Mouse (Mus musculus) ES-E14 (cell line): Measurements from ENCODE around the gene Dip2b.

ENCODE experiments used
- CHD2 ChIP-seq: IDR thresholded peaks from 2 replicates; pipeline ENCODE4 v1.6.1; 2014; ENCODE audit warnings: mild to moderate bottlenecking, low read depth, low read length, inconsistent platforms
- MAFK ChIP-seq: IDR thresholded peaks from 2 replicates; pipeline ENCODE4 v1.6.1; 2014; ENCODE audit warnings: mild to moderate bottlenecking, low read depth, low read length, inconsistent platforms; ENCODE audit not compliant: insufficient read depth
- ZNF384 ChIP-seq: IDR thresholded peaks from 2 replicates; pipeline ENCODE4 v1.6.1; 2012; ENCODE audit warnings: low read depth, low read length, inconsistent platforms

- TF ChIP-seq ZNF384 = no peak
- TF ChIP-seq CHD2 = no peak
- TF ChIP-seq MAFK = no peak
Measured at GRCm38 (mm10) chr15:100080833-100081477, 42.5 kb downstream of the Dip2b start.
